Mouse (Mus musculus) midbrain, embryonic 14.5 days (tissue): Measurements from ENCODE around the gene Psmd11. TPM values are rescaled to one million over a fixed set of nuclear protein-coding genes. Genes with fewer than 3 reads are reported as not detected.
"Not testable (repeated sequence)": the region's sequence is repeated elsewhere in the genome, so short reads cannot be mapped to it uniquely, and the experiment has no call there.

Experiments
- ATAC-seq: fragments of 200-750 bp; cut with Nextera tagmentation; 2 replicates; pipeline ENCODE4 v1.8.0; 2017; ENCODE audit warnings: moderate number of reproducible peaks, moderate library complexity; ENCODE audit not compliant: low FRiP score, low TSS enrichment
- DNase-seq: peaks from one replicate; pipeline ENCODE4 v3.0.0-alpha.2; 2015
- H3K27ac ChIP-seq: fragments of 300-500 bp; sonication (generic); replicated peaks from 2 replicates; pipeline ENCODE4 v1.5.1; 2014; ENCODE audit warnings: mild to moderate bottlenecking, low read depth, low read length, moderate library complexity
- H3K27me3 ChIP-seq: fragments of 300-500 bp; sonication (generic); 2 replicates; pipeline ENCODE4 v1.6.1; 2014; ENCODE audit warnings: low read length, control low read depth, mixed read lengths; ENCODE audit not compliant: control insufficient read depth, insufficient read depth
- H3K36me3 ChIP-seq: fragments of 300-500 bp; sonication (generic); 2 replicates; pipeline ENCODE4 v1.6.1; 2014; ENCODE audit warnings: low read length, control low read depth; ENCODE audit not compliant: control insufficient read depth, insufficient read depth
- H3K4me1 ChIP-seq: fragments of 300-500 bp; sonication (generic); 2 replicates; pipeline ENCODE4 v1.6.1; 2014; ENCODE audit warnings: mild to moderate bottlenecking, antibody characterized with exemption, low read length, control low read depth; ENCODE audit not compliant: control insufficient read depth, insufficient read depth
- H3K4me2 ChIP-seq: fragments of 300-500 bp; sonication (generic); 2 replicates; pipeline ENCODE4 v1.6.1; 2014; ENCODE audit warnings: mild to moderate bottlenecking, low read length, moderate library complexity
- H3K4me3 ChIP-seq: fragments of 300-500 bp; sonication (generic); replicated peaks from 2 replicates; pipeline ENCODE4 v1.5.1; 2014; ENCODE audit warnings: low read depth, low read length
- H3K9ac ChIP-seq: fragments of 300-500 bp; sonication (generic); replicated peaks from 2 replicates; pipeline ENCODE4 v1.6.1; 2014; ENCODE audit warnings: mild to moderate bottlenecking, low read length, moderate library complexity
- H3K9me3 ChIP-seq: fragments of 300-500 bp; sonication (generic); 2 replicates; pipeline ENCODE4 v1.6.1; 2016; ENCODE audit warnings: low read length, control low read depth, mixed read lengths; ENCODE audit not compliant: control insufficient read depth
- WGBS: fragments of 180-500 bp; shearing (Covaris S2); extraction: QIAGEN DNeasy Blood & Tissue Kit; methylation state at CpG from one replicate; pipeline ENCODE4 v1.1.7; 2014; 5-methylcytosine and 5-hydroxymethylcytosine counted together
- polyA plus RNA-seq: library from polyadenylated mRNA; unstranded; fragments of >200 nt; fragmentation: Nextera tagmentation; extraction: Ambion mirVana; gene quantifications from 2 replicates; pipeline ENCODE4 v1.2.1, GENCODE M21; 2014

Gene Psmd11
- 266 and 299 TPM in 2 replicates for polyA plus RNA-seq

- peak within 1 kb of the TSS; percentile 90 for H3K4me2 ChIP-seq
- H3K36me3 ChIP-seq, result peaks cover 17% of the 10 kb centered on the region
- H3K27me3 ChIP-seq, result no peaks in the 10 kb centered on the region
- peak; percentile 99 for DNase-seq
- ATAC-seq, result peak; percentile 100
- peak within 1 kb of the TSS; percentile 87 for H3K27ac ChIP-seq
- peak within 1 kb of the TSS; percentile 96 for H3K4me3 ChIP-seq
- H3K4me1 ChIP-seq, result peaks cover 8% of the 10 kb centered on the region
- WGBS, result under 1% methylated on average over 57 of the region's 58 CpGs
- H3K9ac ChIP-seq, result peak within 1 kb of the TSS; percentile 89
- H3K9me3 ChIP-seq, result no peaks in the 10 kb centered on the region
Observed at GRCm38 (mm10) chr11:80428381-80429008, at the start of gene Psmd11. Gene Psmd11 (plus strand): TSS chr11:80428615.

GRCm38 (mm10) chr11:80379184-80379583, 49.2 kb upstream of the Psmd11 start:
- not testable (repeated sequence) for DNase-seq, H3K4me2 ChIP-seq, H3K27me3 ChIP-seq, ATAC-seq, H3K4me3 ChIP-seq, H3K27ac ChIP-seq, H3K9me3 ChIP-seq, H3K9ac ChIP-seq, H3K36me3 ChIP-seq
- H3K4me1 ChIP-seq, result peaks cover 14% of the 10 kb centered on the region
- WGBS, result 99% methylated on average over 7 of the region's 7 CpGs

GRCm38 (mm10) chr11:80382626-80383018, 45.8 kb upstream of the Psmd11 start:
- DNase-seq (peak; percentile 57), ATAC-seq (peak; percentile 9; the same call in 1 of the 2 replicates)
- peaks cover 8% of the 10 kb centered on the region for H3K36me3 ChIP-seq
- peak overlapping the region; percentile 79 for H3K4me2 ChIP-seq
- 8% methylated on average over 12 of the region's 12 CpGs for WGBS
- no peaks in the 10 kb centered on the region for H3K27me3 ChIP-seq
- peak overlapping the region; percentile 66 for H3K9ac ChIP-seq
- H3K4me3 ChIP-seq, result peak overlapping the region; percentile 88
- peaks cover 36% of the 10 kb centered on the region for H3K4me1 ChIP-seq
- H3K9me3 ChIP-seq, result no peaks in the 10 kb centered on the region
- H3K27ac ChIP-seq, result peak overlapping the region; percentile 84

GRCm38 (mm10) chr11:80383019-80383625, 45.3 kb upstream of the Psmd11 start, which contains the start of gene Zfp207:
Gene Zfp207 (plus strand): TSS chr11:80383279.
- H3K4me1 ChIP-seq, result peaks cover 36% of the 10 kb centered on the region
- no peaks in the 10 kb centered on the region for H3K9me3 ChIP-seq
- DNase-seq (peak; percentile 99), ATAC-seq (peak; percentile 97)
- H3K9ac ChIP-seq, result peak within 1 kb of the TSS; percentile 89
- peak within 1 kb of the TSS; percentile 84 for H3K27ac ChIP-seq
- H3K4me3 ChIP-seq, result peak within 1 kb of the TSS; percentile 88
- H3K27me3 ChIP-seq, result no peaks in the 10 kb centered on the region
- under 1% methylated on average over 33 of the region's 33 CpGs for WGBS
- peak within 1 kb of the TSS; percentile 79 for H3K4me2 ChIP-seq
- H3K36me3 ChIP-seq, result peaks cover 13% of the 10 kb centered on the region

GRCm38 (mm10) chr11:80383626-80384046, 44.8 kb upstream of the Psmd11 start:
- Histone ChIP-seq H3K9me3 (no peaks in the 10 kb centered on the region), H3K36me3 (peaks cover 18% of the 10 kb centered on the region), H3K9ac (peak overlapping the region; percentile 89), H3K4me2 (peak overlapping the region; percentile 68), H3K27me3 (no peaks in the 10 kb centered on the region), H3K4me1 (peaks cover 36% of the 10 kb centered on the region), H3K4me3 (peak overlapping the region; percentile 88), H3K27ac (peak overlapping the region; percentile 84)
- ATAC-seq (0 out of 2 replicates have a peak, but pooled peaks have one; percentile 20), DNase-seq (peak; percentile 59)
- WGBS, result under 1% methylated on average over 20 of the region's 20 CpGs

- Histone ChIP-seq H3K27ac (no peak overlapping the region), H3K4me2 (peak overlapping the region; percentile 68), H3K9me3 (no peaks in the 10 kb centered on the region)
Observed at GRCm38 (mm10) chr11:80384461-80384860, 44.0 kb upstream of the Psmd11 start.

GRCm38 (mm10) chr11:80385055-80385454, 43.4 kb upstream of the Psmd11 start:
- no peaks in the 10 kb centered on the region for H3K27me3 ChIP-seq
- H3K4me3 ChIP-seq, result peak overlapping the region; percentile 88
- peaks cover 30% of the 10 kb centered on the region for H3K36me3 ChIP-seq
- DNase-seq, result no peak
- peak overlapping the region; percentile 68 for H3K4me2 ChIP-seq
- H3K9ac ChIP-seq, result peak overlapping the region; percentile 42
- WGBS, result 53% methylated on average over 4 of the region's 4 CpGs
- no peak for ATAC-seq
- no peaks in the 10 kb centered on the region for H3K9me3 ChIP-seq
- peaks cover 36% of the 10 kb centered on the region for H3K4me1 ChIP-seq
- no peak overlapping the region for H3K27ac ChIP-seq

More at GRCm38 (mm10) chr11:80384461-80384860, 44.0 kb upstream of the Psmd11 start:
- Histone ChIP-seq H3K9ac (peak overlapping the region; percentile 42), H3K4me1 (peaks cover 36% of the 10 kb centered on the region), H3K4me3 (peak overlapping the region; percentile 88), H3K36me3 (peaks cover 24% of the 10 kb centered on the region), H3K27me3 (no peaks in the 10 kb centered on the region)
- DNase-seq, result no peak
- ATAC-seq, result no peak

GRCm38 (mm10) chr11:80386790-80387189, 41.6 kb upstream of the Psmd11 start:
- DNase-seq (no peak), ATAC-seq (no peak)
- H3K9me3 ChIP-seq, result no peaks in the 10 kb centered on the region
- H3K36me3 ChIP-seq, result peaks cover 42% of the 10 kb centered on the region
- WGBS, result 77% methylated on average over 2 of the region's 2 CpGs
- peak overlapping the region; percentile 68 for H3K4me2 ChIP-seq
- H3K9ac ChIP-seq, result no peak overlapping the region
- no peak overlapping the region for H3K27ac ChIP-seq
- 0 out of 2 replicates have a peak overlapping the region, but pooled peaks have one; percentile 88 for H3K4me3 ChIP-seq
- peaks cover 36% of the 10 kb centered on the region for H3K4me1 ChIP-seq
- H3K27me3 ChIP-seq, result no peaks in the 10 kb centered on the region
